Mouse (Mus musculus) liver, adult 10 weeks (tissue): ENCODE results near the gene Adh5. TPM values are rescaled to one million over a fixed set of nuclear protein-coding genes. Genes with fewer than 3 reads are reported as not detected.

ENCODE experiments used
- polyA plus RNA-seq: library from polyadenylated mRNA; stranded (reverse); fragments of 350-450 nt; fragmentation: Illumina TruSeq; extraction: RNeasy Lipid Tissue Mini Kit (QIAGEN cat#74804); gene quantifications from one replicate; pipeline ENCODE4 v1.2.3, GENCODE M21; 2014; ENCODE audit warnings: low read depth, low replicate concordance

Gene Adh5
- polyA plus RNA-seq: 467 TPM

DNA sequence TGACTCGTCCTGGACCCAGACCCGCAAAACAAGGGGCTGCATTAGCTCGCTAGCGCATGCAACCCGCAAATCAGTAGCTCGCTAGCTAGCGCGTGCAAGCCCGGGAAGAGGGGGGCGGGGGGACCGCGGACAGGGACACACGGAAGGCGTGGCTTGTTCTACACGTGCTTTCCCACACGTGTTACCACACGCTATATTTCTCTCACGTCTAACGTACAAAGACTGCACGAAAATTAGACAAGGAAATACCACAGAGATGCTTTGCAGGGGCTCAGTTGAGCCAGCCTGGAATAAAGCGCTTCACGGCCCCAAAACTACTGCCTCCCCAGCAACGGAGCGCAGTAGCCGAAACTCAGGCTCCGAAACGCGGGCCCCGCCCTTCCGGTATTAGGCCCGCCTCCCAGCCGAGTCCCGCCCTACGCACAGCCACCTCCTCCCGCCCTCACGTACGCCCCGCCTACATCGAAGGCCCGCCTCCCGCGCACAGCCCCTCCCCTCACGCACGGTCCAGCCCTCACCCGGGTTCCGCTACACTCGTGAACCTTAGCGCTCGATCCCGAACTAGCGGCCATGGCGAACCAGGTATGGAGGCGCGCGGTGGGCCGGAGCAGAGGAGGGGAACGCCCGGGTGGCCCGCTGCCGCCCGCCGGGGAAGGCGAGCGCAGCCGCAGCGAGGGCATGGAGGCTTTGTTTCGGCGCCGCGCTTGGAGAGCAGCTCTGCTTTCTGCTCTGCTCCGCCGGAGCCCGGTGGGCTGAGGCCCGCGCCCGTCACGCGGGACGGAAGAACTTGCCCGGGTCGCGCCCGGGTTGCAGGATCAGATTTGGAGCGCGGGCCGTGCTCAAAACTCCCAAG lies at the start of gene Adh5:
Gene Adh5 (plus strand): TSS at position 482 of the 853 bp plus-strand sequence.

DNA sequence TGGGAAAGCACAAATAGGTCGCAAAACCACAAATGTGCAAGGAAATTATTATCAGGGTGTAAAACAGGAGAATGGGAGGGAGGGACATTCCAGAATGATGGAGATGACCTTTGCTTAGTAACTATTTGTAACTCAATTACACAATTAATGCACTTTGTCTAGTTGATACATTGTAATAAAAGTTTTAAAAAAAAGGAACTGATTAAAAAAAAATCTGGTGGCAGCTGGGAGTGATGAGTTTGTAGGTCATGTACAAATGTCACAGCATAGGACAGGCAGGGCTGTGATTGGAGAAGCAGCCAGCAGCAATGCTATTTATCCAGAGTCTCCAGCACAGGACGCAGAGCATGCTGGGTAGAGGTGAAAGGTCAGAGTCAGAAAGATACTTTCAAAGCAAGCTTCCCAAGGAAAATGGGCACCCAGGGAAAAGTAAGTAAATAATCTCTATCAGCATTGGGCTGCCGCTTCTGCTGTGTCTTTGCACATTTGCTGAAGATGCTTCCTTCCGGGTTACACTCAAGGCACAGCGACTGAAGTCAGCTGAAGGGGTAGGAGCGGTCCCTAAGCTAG lies 27.7 kb upstream of the Adh5 start, which contains the start of gene Adh4:
Gene Adh4 (plus strand): TSS at position 346 of the 570 bp plus-strand sequence.

DNA sequence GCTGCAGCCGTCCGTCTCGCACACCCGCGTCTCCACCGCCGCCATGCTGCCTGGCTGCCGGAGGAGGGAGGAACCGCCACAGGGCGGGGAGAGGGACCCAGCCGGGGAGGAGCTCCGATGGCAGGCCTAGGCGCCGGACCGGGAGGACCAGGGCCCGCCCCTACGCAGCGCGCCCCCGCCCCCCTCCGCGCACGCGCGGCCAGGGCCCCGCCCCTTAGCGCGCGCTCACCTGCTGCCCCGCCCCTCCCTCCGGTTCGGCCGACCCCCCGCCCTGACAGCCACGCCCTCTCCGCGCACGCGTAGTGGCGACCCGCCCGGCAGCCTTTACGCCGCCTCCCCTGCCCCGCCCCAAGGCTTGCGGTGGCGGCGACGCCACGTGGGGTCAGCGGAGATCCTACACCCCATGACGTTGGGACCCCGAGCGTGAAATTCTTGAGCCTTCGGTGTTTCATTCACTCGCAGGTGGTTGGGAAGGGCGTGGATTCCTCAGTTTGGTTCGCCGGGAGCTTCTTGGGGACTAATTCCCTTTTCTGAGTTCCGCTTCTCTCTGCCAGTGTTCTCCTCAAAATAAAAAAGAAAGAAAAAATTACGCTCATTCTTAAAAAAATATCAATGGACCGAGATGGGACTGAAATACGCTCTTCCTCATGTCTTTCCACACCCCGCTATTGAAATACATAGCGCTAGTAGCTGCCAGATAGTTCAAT lies 46.6 kb downstream of the Adh5 start, which contains the start of gene Metap1:
Gene Metap1 (minus strand): TSS at position 189 of the 707 bp plus-strand sequence.

Other genes with a start within 250 kb of the Adh5 start
- not detected for gene 4930579F01Rik, start 249.3 kb upstream of the Adh5 start, polyA plus RNA-seq
- 3.2 TPM for gene Adh7, start 225.3 kb upstream of the Adh5 start, polyA plus RNA-seq
- gene Adh1, start 182.1 kb upstream of the Adh5 start, polyA plus RNA-seq: 1,165 TPM
- not detected for gene Adh6a, start 129.8 kb upstream of the Adh5 start, polyA plus RNA-seq
- gene Adh6b, start 101.3 kb upstream of the Adh5 start, polyA plus RNA-seq: not detected
- 279 TPM for gene Adh4, start 27.6 kb upstream of the Adh5 start, polyA plus RNA-seq
- 32.9 TPM for gene Metap1, start 46.4 kb downstream of the Adh5 start, polyA plus RNA-seq
- 110 TPM for gene Eif4e, start 83.1 kb downstream of the Adh5 start, polyA plus RNA-seq